Mouse (Mus musculus) liver, postnatal 0 days (tissue): ENCODE measurements around the gene Pcbd2.

Experiments used
- CTCF ChIP-seq: sonication (generic); IDR thresholded peaks from 2 replicates; pipeline ENCODE4 v1.5.1; 2016; ENCODE audit warnings: antibody characterized with exemption, low read depth
- EP300 ChIP-seq: IDR thresholded peaks from 2 replicates; pipeline ENCODE4 v1.6.1; 2016; ENCODE audit warnings: antibody characterized with exemption, low read depth, mild to moderate bottlenecking

DNA sequence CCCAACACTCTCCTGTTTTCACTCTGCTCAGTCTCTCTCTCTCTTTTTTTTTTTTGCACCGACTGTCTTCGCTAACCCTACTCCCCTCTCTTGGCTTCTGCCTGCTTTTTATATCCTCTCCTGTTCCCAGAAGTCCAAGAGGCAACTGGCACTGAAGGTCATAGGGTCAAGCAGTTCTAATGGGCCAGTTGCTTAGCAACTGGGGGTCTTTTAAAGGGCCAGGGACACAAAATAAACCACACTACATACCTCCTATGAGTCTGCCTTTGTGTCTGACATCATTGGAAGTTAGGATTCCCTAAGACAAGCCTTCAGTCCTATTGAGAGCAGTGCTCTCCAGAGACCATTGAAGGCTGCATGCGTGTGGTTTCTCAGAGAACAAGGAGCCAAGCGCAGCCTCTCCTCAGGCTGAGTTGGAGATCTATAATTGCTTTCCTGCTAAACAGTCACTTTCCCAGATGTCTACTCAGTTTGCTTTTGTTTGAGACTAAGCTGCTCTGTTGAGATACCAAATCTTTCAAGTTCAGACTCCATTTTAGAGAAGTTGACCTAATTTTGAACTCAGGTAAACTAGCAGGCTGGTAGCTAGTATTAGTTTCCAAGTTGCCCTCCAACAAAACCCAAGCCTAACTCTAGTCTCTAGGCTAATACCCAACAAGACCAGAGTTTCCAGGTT lies 39.1 kb upstream of the Pcbd2 start:
- TF ChIP-seq EP300 (no peak), CTCF (no peak)
